Mouse (Mus musculus) testis, adult 2 months (tissue): ENCODE data around the gene Hcfc2.

Source experiments
- CTCF ChIP-seq: fragments of 200-500 bp; IDR thresholded peaks from 2 replicates; pipeline ENCODE4 v1.5.1; 2012; ENCODE audit warnings: low read depth, mild to moderate bottlenecking, inconsistent platforms, low read length, moderate library complexity; ENCODE audit not compliant: control insufficient read depth, insufficient read depth, insufficient replicate concordance
- POLR2A ChIP-seq: fragments of 200-500 bp; IDR thresholded peaks from 2 replicates; pipeline ENCODE4 v1.6.1; 2012; ENCODE audit warnings: low read depth, mild to moderate bottlenecking, inconsistent platforms, low read length, moderate library complexity; ENCODE audit not compliant: control insufficient read depth

- TF ChIP-seq CTCF (no peak), POLR2A (no peak)
Observed at GRCm38 (mm10) chr10:82651221-82651620, 44.7 kb upstream of the Hcfc2 start.
